Mouse (Mus musculus) erythroblast, embryonic 14.5 days (primary cell): Measurements from ENCODE around the gene Mtnr1a.

Experiments
- GATA1 ChIP-seq: IDR thresholded peaks from 2 replicates; pipeline ENCODE4 v1.6.1; 2012; ENCODE audit warnings: low read length, inconsistent platforms, mixed read lengths
- TAL1 ChIP-seq: IDR thresholded peaks from 3 replicates; pipeline ENCODE4 v1.6.1; 2012; ENCODE audit warnings: low read length, inconsistent platforms, mixed read lengths

GRCm38 (mm10) chr8:45070949-45071348 lies 2.0 kb downstream of the Mtnr1a start:
- TF ChIP-seq GATA1 (no peak), TAL1 (no peak)
